Mouse (Mus musculus) neural tube, embryonic 15.5 days (tissue): ENCODE data around the gene Dock8. TPM values are rescaled to one million over a fixed set of nuclear protein-coding genes. Genes with fewer than 3 reads are reported as not detected.
A peak's percentile ranks its signal among the peaks of the same experiment; 100 is the strongest.

Experiments used
- ATAC-seq: fragments of 200-750 bp; cut with Nextera tagmentation; 2 replicates; pipeline ENCODE4 v1.8.0; 2017; ENCODE audit warnings: mild to moderate bottlenecking, moderate TSS enrichment, moderate library complexity; ENCODE audit not compliant: low FRiP score
- H3K27ac ChIP-seq: fragments of 300-500 bp; sonication (generic); replicated peaks from 2 replicates; pipeline ENCODE4 v1.5.1; 2015; ENCODE audit warnings: mild to moderate bottlenecking, inconsistent platforms
- H3K27me3 ChIP-seq: fragments of 300-500 bp; sonication (generic); replicated peaks from 2 replicates; pipeline ENCODE4 v1.6.1; 2015; ENCODE audit warnings: inconsistent platforms
- H3K36me3 ChIP-seq: fragments of 300-500 bp; sonication (generic); 2 replicates; pipeline ENCODE4 v1.6.1; 2015; ENCODE audit warnings: inconsistent platforms
- H3K4me1 ChIP-seq: fragments of 300-500 bp; sonication (generic); 2 replicates; pipeline ENCODE4 v1.6.1; 2015; ENCODE audit warnings: inconsistent platforms
- H3K4me2 ChIP-seq: fragments of 300-500 bp; sonication (generic); 2 replicates; pipeline ENCODE4 v1.6.1; 2015; ENCODE audit warnings: inconsistent platforms, mild to moderate bottlenecking, moderate library complexity
- H3K4me3 ChIP-seq: fragments of 300-500 bp; sonication (generic); replicated peaks from 2 replicates; pipeline ENCODE4 v1.5.1; 2015; ENCODE audit warnings: mild to moderate bottlenecking, inconsistent platforms
- H3K9ac ChIP-seq: fragments of 300-500 bp; sonication (generic); replicated peaks from 2 replicates; pipeline ENCODE4 v1.6.1; 2015; ENCODE audit warnings: mild to moderate bottlenecking, inconsistent platforms
- H3K9me3 ChIP-seq: fragments of 300-500 bp; sonication (generic); replicated peaks from 2 replicates; pipeline ENCODE4 v1.6.1; 2016; ENCODE audit warnings: inconsistent platforms
- WGBS: fragments of 180-500 bp; shearing (Covaris S2); methylation state at CpG from one replicate; pipeline ENCODE4 v1.1.7; 2015; ENCODE audit warnings: mixed read lengths; 5-methylcytosine and 5-hydroxymethylcytosine counted together
- polyA plus RNA-seq: library from polyadenylated mRNA; unstranded; fragments of >200 nt; fragmentation: Nextera tagmentation; extraction: Ambion mirVana; gene quantifications from 2 replicates; pipeline ENCODE4 v1.2.1, GENCODE M21; 2015

Dock8 gene
- polyA plus RNA-seq, 1 experiment from 2014 or later: 1.2 TPM

DNA sequence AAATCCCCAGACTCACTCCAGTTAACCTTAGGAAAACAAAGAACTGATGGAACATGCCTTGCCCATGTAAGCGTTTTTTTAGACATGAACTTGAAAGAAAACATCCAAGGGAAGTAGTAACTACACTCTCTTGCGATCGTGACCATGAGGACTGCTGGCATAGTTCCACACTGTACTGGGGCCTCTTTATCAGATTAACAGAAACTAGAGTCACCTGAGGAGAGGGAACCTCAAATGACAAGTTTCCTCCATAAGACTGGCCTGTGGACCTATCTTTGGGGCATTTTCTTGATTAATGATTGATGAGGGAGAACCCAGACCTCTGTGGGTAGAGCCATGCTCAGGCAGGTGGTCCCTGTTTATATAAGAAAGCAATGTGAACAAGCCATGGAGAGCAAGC is 44.7 kb downstream of the Dock8 start:
- Histone ChIP-seq H3K9ac (no peak overlapping the region), H3K9me3 (no peaks in the 10 kb centered on the region), H3K4me2 (no peak overlapping the region), H3K4me1 (no peaks in the 10 kb centered on the region), H3K4me3 (no peak overlapping the region), H3K36me3 (no peaks in the 10 kb centered on the region), H3K27me3 (no peaks in the 10 kb centered on the region), H3K27ac (no peak overlapping the region)
- no peak for ATAC-seq
- 80% methylated on average over 3 of the region's 3 CpGs for WGBS

DNA sequence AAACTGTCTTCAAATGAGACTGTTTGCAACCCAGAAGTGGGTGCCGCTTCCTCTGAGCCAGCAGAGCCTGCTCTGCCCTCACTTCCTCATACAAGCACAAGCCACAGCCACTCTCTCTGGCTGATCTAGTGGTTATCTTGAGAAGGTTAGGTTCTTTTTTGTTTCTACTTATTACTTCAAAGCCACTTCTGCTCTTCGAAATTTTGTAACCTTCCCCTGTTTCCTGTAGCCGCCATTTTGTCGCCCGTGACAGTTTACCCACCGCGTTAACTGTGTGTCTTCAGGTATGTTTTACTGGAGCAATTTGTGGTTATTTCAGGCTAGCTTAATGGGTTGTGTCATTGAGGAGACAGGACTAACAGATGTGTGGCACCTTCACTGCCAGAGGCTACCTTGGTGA is 53.0 kb downstream of the Dock8 start:
- Histone ChIP-seq H3K9me3 (no peaks in the 10 kb centered on the region), H3K27ac (no peak overlapping the region), H3K9ac (no peak overlapping the region), H3K4me1 (no peaks in the 10 kb centered on the region), H3K4me2 (no peak overlapping the region), H3K27me3 (no peaks in the 10 kb centered on the region), H3K4me3 (no peak overlapping the region), H3K36me3 (no peaks in the 10 kb centered on the region)
- ATAC-seq: no peak
- 87% methylated on average over 7 of the region's 7 CpGs for WGBS

DNA sequence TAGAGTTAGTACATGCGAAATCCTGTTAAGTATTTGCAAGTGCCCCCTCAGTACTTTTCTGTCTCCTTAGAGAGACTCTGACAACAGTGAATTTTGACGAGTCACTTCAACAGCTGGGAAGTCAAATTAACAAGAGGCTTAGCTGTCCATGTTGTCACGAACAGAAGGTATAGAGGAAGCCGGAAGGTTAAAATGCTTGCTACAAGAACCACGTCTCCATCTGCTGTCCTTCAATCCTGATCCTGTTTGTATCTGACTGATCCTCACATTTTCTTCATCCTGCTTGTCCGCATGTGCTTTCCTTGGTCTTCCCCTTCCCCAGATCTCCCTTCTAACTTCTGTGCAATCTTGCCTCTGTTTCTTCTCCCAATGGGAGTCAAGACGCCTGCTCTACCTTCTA is 53.8 kb downstream of the Dock8 start:
- H3K4me1 ChIP-seq: no peaks in the 10 kb centered on the region
- no peak for ATAC-seq
- H3K27ac ChIP-seq: no peak overlapping the region
- H3K9me3 ChIP-seq: no peaks in the 10 kb centered on the region
- 86% methylated on average over 7 of the region's 7 CpGs for WGBS
- H3K36me3 ChIP-seq: no peaks in the 10 kb centered on the region
- no peak overlapping the region for H3K9ac ChIP-seq
- no peaks in the 10 kb centered on the region for H3K27me3 ChIP-seq
- no peak overlapping the region for H3K4me3 ChIP-seq
- no peak overlapping the region for H3K4me2 ChIP-seq

DNA sequence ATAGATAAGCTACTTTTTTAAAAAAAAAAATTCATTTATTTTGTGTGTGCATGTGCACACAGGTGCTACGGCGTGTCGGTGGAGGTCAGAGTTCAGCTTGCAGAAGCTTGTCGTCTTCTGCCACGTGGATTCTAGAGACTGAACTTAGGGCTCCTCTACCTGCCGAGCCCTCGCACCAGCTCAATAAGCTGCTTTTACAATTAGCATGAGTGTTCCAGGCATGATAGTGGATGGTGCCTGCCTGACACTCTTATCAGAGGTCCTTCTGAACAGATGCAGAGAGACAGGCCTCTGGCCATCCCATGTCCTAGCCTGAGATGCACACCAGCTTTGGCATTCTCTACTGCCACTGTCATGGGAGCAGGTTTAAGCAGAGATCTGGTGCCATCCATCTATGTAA is 55.7 kb downstream of the Dock8 start:
- peaks cover 2% of the 10 kb centered on the region for H3K4me1 ChIP-seq
- H3K27me3 ChIP-seq: no peaks in the 10 kb centered on the region
- H3K36me3 ChIP-seq: no peaks in the 10 kb centered on the region
- H3K27ac ChIP-seq: no peak overlapping the region
- no peak overlapping the region for H3K4me2 ChIP-seq
- no peaks in the 10 kb centered on the region for H3K9me3 ChIP-seq
- no peak overlapping the region for H3K9ac ChIP-seq
- no peak overlapping the region for H3K4me3 ChIP-seq
- no peak for ATAC-seq
- WGBS: 92% methylated on average over 7 of the region's 7 CpGs

DNA sequence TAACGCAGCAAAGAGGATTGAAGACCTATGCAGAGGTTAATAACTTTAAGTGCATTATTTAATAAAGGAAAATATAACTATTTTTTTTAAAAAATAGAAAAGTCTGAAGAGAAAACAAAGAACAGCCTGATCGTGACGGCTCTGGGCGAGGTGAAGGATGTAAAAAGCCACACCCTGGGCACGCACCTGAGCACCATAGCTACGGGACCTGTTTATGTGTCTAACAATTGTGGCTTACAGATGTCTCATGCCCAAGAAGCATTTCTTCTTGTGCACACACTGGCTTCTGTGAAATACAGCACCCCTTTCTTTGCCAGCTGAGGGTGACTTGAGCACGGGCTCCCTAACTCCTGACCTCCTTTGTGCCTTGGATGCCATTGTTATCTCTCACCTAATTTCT is 56.2 kb downstream of the Dock8 start:
- Histone ChIP-seq H3K27ac (no peak overlapping the region), H3K4me1 (peaks cover 8% of the 10 kb centered on the region), H3K36me3 (no peaks in the 10 kb centered on the region), H3K27me3 (no peaks in the 10 kb centered on the region), H3K9me3 (no peaks in the 10 kb centered on the region), H3K4me2 (no peak overlapping the region), H3K9ac (no peak overlapping the region), H3K4me3 (no peak overlapping the region)
- WGBS: 94% methylated on average over 7 of the region's 7 CpGs
- ATAC-seq: no peak

DNA sequence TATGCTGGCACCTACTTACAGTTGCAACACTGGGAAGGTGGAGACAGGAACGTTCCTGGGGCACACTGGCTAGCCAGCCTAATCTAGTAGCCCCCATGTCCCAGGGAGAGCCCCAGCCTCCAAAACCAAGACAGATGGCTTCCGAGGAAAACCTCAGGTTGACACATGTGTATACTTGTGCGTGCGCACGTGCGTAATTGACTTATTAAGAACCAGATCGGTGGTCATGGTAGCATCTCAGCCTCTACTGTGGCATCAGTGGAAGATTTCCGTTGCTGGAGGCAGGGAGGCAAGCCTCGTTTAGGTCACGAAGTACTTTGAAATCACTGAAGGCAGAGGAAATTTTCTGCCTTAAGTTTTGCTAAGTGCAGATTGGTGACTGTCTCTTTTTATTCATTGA is 56.9 kb downstream of the Dock8 start:
- Histone ChIP-seq H3K9me3 (no peaks in the 10 kb centered on the region), H3K27ac (no peak overlapping the region), H3K4me1 (peaks cover 14% of the 10 kb centered on the region), H3K9ac (no peak overlapping the region), H3K27me3 (no peaks in the 10 kb centered on the region), H3K4me3 (no peak overlapping the region), H3K36me3 (no peaks in the 10 kb centered on the region), H3K4me2 (no peak overlapping the region)
- WGBS: 87% methylated on average over 10 of the region's 10 CpGs
- ATAC-seq: no peak

DNA sequence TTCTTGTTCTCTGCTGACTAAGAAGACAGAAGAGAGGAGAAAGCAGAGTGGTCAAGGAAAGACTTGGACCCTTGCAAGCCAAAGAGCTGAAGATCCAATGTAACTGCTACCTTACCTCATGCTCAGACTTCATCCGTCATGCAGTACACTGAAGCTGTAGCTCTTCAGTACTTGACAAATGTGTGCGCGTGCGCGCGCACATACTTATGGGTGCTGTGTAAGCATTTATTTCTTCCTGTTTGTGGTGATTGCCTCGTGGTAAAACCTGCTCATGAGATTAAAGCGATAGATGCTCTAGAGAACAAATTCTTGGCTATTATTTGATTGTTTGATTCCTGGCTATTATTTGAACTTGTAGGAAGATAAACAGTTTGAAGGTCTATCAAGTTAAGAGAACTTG is 58.5 kb downstream of the Dock8 start:
- H3K9ac ChIP-seq: no peak overlapping the region
- no peak overlapping the region for H3K27ac ChIP-seq
- no peaks in the 10 kb centered on the region for H3K27me3 ChIP-seq
- no peak for ATAC-seq
- no peak overlapping the region for H3K4me2 ChIP-seq
- H3K4me1 ChIP-seq: peaks cover 14% of the 10 kb centered on the region
- H3K4me3 ChIP-seq: no peak overlapping the region
- 92% methylated on average over 8 of the region's 8 CpGs for WGBS
- no peaks in the 10 kb centered on the region for H3K36me3 ChIP-seq
- H3K9me3 ChIP-seq: no peaks in the 10 kb centered on the region

DNA sequence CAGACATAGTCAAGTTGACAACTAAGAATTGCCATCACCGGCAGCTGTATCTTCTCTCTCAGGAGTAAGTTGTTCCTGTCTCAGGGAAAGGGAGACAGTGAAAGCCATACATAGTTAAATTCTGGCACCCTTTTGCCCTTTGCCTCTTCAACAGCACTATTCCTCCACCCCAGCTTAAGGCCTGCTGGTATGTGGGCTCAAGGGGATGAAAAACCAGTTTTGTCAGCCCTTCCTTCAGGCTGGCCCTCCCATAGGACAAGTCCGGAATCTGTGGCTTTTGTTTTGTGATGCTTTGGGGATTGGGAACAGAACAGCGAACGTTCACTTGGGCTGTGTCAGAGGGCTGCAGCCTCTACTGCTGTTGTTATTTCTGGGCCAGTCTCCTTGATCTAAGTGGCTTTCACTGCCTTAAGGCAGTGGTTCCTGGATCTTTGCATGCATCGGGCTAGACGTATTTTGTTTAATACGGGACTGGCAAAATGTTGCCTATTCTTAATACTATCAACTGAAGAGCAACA is 60.6 kb downstream of the Dock8 start:
- H3K27ac ChIP-seq: peak overlapping the region; percentile 62
- ATAC-seq: 0 out of 2 replicates have a peak, but pooled peaks have one; percentile 14
- 67% methylated on average over 7 of the region's 7 CpGs for WGBS

DNA sequence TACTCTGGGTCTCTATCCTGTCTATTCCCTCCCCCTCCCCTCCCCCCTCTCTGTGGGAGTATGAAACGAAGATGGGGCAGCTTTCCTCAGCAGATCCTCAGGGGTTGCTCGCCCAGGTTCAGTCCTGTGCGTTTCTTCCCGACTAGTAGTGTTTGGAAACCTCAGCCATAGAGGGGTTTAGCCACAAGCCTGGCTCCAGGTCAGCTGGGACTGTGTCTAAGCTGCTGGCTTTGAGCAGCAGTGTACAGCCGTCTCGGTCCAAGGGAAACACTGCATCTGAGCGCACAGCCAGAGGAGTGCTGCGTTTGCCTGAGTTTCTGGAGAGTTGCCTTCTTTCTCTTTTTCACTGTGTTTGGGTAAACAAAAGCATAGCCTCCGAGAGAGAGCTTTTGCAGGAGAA is 61.0 kb downstream of the Dock8 start:
- peak; percentile 83; the same call in 1 of the 2 replicates for ATAC-seq
- H3K9ac ChIP-seq: no peak overlapping the region

More for the DNA sequence above, 60.6 kb downstream of the Dock8 start:
- Histone ChIP-seq H3K27me3 (no peaks in the 10 kb centered on the region), H3K9ac (no peak overlapping the region), H3K4me3 (no peak overlapping the region), H3K9me3 (no peaks in the 10 kb centered on the region), H3K36me3 (no peaks in the 10 kb centered on the region), H3K4me2 (peak overlapping the region; percentile 50), H3K4me1 (peaks cover 14% of the 10 kb centered on the region)

DNA sequence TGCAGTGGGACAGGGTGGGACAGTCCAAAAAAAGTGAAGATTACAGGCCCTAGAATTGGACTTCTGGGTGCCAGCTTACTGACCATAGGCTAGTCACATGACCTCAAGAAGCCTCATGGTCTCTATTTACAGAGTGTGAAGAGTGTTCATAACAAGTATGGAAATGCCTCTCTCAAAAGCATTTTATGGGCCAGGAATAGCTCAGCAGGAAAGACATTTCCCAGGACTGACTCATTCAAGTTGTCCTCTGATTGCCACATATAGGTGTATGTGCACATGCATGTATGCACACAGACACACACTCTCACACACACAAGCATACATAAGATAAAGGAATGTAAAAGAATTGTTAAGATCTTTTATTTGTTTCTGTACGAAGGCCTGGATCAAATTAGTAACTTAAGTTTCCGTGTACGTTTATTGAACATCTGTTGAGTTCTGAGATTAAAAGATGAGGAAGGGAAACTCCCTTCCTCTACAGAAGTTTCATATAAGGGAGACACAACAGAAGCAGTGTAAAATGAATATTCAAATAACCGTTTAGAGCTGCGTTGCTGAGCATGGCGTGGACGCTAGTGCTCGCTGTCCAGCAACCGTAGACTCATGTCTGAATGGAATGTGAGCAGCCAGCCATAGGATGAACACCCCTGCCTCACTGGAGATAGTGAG is 63.0 kb downstream of the Dock8 start:
- Histone ChIP-seq H3K27me3 (no peaks in the 10 kb centered on the region), H3K9me3 (no peaks in the 10 kb centered on the region), H3K27ac (no peak overlapping the region), H3K9ac (no peak overlapping the region), H3K4me3 (no peak overlapping the region), H3K36me3 (no peaks in the 10 kb centered on the region), H3K4me1 (peaks cover 14% of the 10 kb centered on the region), H3K4me2 (no peak overlapping the region)
- no peak for ATAC-seq
- 93% methylated on average over 9 of the region's 9 CpGs for WGBS

More for the DNA sequence above, 61.0 kb downstream of the Dock8 start:
- Histone ChIP-seq H3K9me3 (no peaks in the 10 kb centered on the region), H3K4me3 (peak overlapping the region; percentile 1), H3K27me3 (no peaks in the 10 kb centered on the region), H3K36me3 (no peaks in the 10 kb centered on the region), H3K27ac (peak overlapping the region; percentile 62), H3K4me2 (peak overlapping the region; percentile 50), H3K4me1 (peaks cover 14% of the 10 kb centered on the region)
- WGBS: 16% methylated on average over 9 of the region's 9 CpGs

DNA sequence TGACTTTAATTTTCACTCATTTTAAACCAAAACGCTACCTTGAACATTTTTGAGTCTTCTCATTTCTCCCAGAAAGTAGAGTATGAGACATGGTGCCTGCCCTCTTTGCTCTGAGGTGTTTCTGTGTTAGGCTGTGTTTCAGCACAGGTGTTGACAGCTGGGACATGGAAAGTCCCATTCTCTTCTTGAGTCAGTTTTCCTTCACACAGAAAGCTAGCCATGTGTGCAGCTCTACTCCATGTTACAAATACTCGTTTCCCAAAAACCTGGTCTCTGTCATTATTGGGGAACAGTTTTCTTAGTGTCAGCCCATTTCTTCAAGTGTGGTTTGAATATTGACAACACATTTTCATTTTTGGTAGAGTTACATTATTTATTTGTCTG is 63.5 kb downstream of the Dock8 start:
- ATAC-seq: no peak
- no peaks in the 10 kb centered on the region for H3K27me3 ChIP-seq
- H3K4me3 ChIP-seq: no peak overlapping the region
- no peak overlapping the region for H3K9ac ChIP-seq
- no peaks in the 10 kb centered on the region for H3K9me3 ChIP-seq
- H3K36me3 ChIP-seq: no peaks in the 10 kb centered on the region
- H3K27ac ChIP-seq: no peak overlapping the region
- peaks cover 14% of the 10 kb centered on the region for H3K4me1 ChIP-seq
- WGBS: 82% methylated on average over 2 of the region's 2 CpGs
- H3K4me2 ChIP-seq: no peak overlapping the region

DNA sequence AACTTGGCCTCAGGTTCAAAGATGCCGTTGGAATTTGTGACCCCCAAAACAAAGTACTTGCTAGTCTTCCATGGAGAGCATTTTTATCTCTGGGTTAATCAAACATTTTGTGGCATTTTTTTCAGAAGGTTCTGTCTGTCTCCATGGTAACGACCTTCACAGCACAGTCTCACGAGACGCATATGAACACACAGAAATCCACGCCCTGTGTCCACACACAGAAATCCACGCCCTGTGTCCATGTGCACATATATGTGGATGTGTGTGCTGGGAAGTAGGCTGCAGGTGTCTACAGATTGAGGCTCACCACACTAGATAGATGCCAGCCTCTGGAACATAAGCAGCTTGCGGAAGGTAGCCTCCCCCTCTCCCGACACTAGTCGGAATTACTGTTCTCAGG is 66.9 kb downstream of the Dock8 start:
- Histone ChIP-seq H3K36me3 (no peaks in the 10 kb centered on the region), H3K4me3 (no peak overlapping the region), H3K4me2 (no peak overlapping the region), H3K9ac (no peak overlapping the region), H3K27ac (no peak overlapping the region), H3K9me3 (no peaks in the 10 kb centered on the region), H3K27me3 (no peaks in the 10 kb centered on the region), H3K4me1 (peaks cover 7% of the 10 kb centered on the region)
- 66% methylated on average over 9 of the region's 9 CpGs for WGBS
- no peak for ATAC-seq
